ENCODE assay signal across 8 mouse cellular contexts in the genomic region with DNA sequence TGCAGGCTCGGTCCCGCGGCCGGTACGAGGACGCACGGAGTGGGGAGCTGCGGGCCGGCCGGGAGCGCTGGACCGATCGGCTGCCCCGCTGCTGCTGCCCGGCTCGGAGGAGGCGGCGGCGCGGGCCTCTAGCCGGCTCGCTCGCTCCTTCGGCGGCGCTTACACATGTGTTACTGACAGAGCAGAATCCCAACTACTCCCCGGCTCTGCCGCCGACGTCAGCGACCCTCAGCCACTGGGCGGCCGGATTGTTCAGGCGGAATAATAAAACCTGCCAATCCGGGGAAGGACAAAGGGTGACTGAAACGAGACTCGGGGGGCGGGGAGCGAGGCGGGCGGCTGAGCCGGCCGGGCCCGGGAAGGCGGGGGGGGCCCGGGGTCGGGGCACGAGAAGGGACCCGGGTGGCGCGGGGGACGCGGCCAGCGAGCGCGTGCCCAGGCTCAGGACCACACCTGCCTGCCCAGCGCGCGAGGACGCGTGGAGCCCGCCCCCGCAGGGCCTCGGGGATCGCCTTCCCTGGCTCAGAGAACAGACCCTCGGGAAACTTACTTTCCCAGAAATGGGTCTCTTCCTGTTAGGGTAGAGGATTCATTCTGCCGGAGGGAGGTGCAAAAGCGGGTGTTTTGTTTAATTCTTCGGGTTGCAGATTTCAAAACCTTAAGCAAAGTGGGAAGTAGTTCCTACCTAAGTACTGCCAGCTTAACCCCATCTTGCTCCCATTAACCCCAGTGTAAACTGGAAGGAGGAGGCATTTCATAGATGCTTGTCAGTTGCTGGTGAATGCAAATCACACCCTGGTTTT. TPM values are rescaled to one million over a fixed set of nuclear protein-coding genes. Genes with fewer than 3 reads are reported as not detected.
DNase-seq lines count a peak whose midpoint lies in the region; ATAC-seq and TF ChIP-seq lines count a peak whose summit lies in the region.

No protein-coding gene starts in this region.

- no peaks in the 10 kb centered on the region for H3K36me3 ChIP-seq in embryonic facial prominence, embryonic 15.5 days
- H3K36me3 ChIP-seq in heart, embryonic 11.5 days (ENCODE audit: control insufficient read depth, insufficient read depth, low read length): no peaks in the 10 kb centered on the region
- no peaks in the 10 kb centered on the region for H3K36me3 ChIP-seq in kidney, embryonic 16.5 days (ENCODE audit: insufficient read depth, low read length)
- 0 out of 2 replicates have a peak, but pooled peaks cover 2% of the 10 kb centered on the region for H3K36me3 ChIP-seq in liver, adult 2 months (ENCODE audit: control insufficient read depth, insufficient read depth, low read length)

- under 1% methylated on average over 69 of the region's 69 CpGs for WGBS in bone marrow, adult 2 months
- under 1% methylated on average over 58 of the region's 69 CpGs for WGBS in embryonic facial prominence, embryonic 15.5 days
- under 1% methylated on average over 64 of the region's 69 CpGs for WGBS in heart, embryonic 11.5 days (ENCODE audit: insufficient replicate concordance)
- WGBS in kidney, embryonic 16.5 days: under 1% methylated on average over 60 of the region's 69 CpGs
- 1% methylated on average over 53 of the region's 69 CpGs for WGBS in liver, adult 2 months

- no peaks in the 10 kb centered on the region for H3K27me3 ChIP-seq in embryonic facial prominence, embryonic 15.5 days
- H3K27me3 ChIP-seq in heart, embryonic 11.5 days (ENCODE audit: control insufficient read depth, insufficient read depth, low read length): no peaks in the 10 kb centered on the region
- H3K27me3 ChIP-seq in kidney, embryonic 16.5 days (ENCODE audit: insufficient read depth, low read length): no peaks in the 10 kb centered on the region; the same call in 1 of the 2 replicates
- H3K27me3 ChIP-seq in liver, adult 2 months (ENCODE audit: control insufficient read depth, insufficient read depth, low read length): no peaks in the 10 kb centered on the region

- no peak for TF ChIP-seq CTCF in bone marrow, adult 2 months (IDR thresholded peaks at IDR 0.05; ENCODE audit: control insufficient read depth, insufficient read depth, low read length)
- no peak for TF ChIP-seq CTCF in liver, adult 2 months (IDR thresholded peaks at IDR 0.05; ENCODE audit: low read depth, low read length)

- H3K4me1 ChIP-seq in bone marrow, adult 2 months (ENCODE audit: control insufficient read depth, insufficient read depth, low read length): peaks cover 3% of the 10 kb centered on the region
- peaks cover 17% of the 10 kb centered on the region for H3K4me1 ChIP-seq in embryonic facial prominence, embryonic 15.5 days
- H3K4me1 ChIP-seq in heart, embryonic 11.5 days (ENCODE audit: control insufficient read depth, insufficient read depth, low read length): peaks cover 9% of the 10 kb centered on the region
- H3K4me1 ChIP-seq in kidney, embryonic 16.5 days (ENCODE audit: insufficient read depth, low read length): peaks cover 18% of the 10 kb centered on the region
- H3K4me1 ChIP-seq in liver, adult 2 months (ENCODE audit: control insufficient read depth, insufficient read depth, low read length): peaks cover 11% of the 10 kb centered on the region

- H3K79me2 ChIP-seq in liver, adult 2 months (ENCODE audit: control insufficient read depth, insufficient read depth, low read length): no peaks in the 10 kb centered on the region

- H3K27ac ChIP-seq in bone marrow, adult 2 months (ENCODE audit: control insufficient read depth, insufficient read depth, low read depth, low read length, poor library complexity): peak overlapping the region; percentile 99
- H3K27ac ChIP-seq in embryonic facial prominence, embryonic 15.5 days (replicated peaks): peak overlapping the region; percentile 99
- peak overlapping the region; percentile 99 for H3K27ac ChIP-seq in heart, embryonic 11.5 days (ENCODE audit: low read depth, low read length)
- peak overlapping the region; percentile 98 for H3K27ac ChIP-seq in kidney, embryonic 16.5 days (ENCODE audit: low read length)
- H3K27ac ChIP-seq in liver, adult 2 months (replicated peaks; ENCODE audit: insufficient read depth, low read depth, low read length): peak overlapping the region; percentile 62

- peak; percentile 93 for ATAC-seq in embryonic facial prominence, embryonic 15.5 days (ENCODE audit: insufficient number of reproducible peaks, low FRiP score, low TSS enrichment, low read depth)
- ATAC-seq in heart, embryonic 11.5 days (replicated peaks; ENCODE audit: insufficient number of reproducible peaks, low FRiP score, low TSS enrichment): peak; percentile 88
- peak; percentile 95 for ATAC-seq in kidney, embryonic 16.5 days (ENCODE audit: low FRiP score, low TSS enrichment)
- peak; percentile 75 for ATAC-seq in monocyte, adult 5-6 weeks (replicated peaks; ENCODE audit: insufficient number of reproducible peaks, low FRiP score, low TSS enrichment, poor library complexity, severe bottlenecking)

- H3K4me3 ChIP-seq in bone marrow, adult 2 months (replicated peaks; ENCODE audit: control insufficient read depth, low read depth, low read length): peak overlapping the region; percentile 79
- H3K4me3 ChIP-seq in embryonic facial prominence, embryonic 15.5 days (replicated peaks): peak overlapping the region; percentile 86
- peak overlapping the region; percentile 90 for H3K4me3 ChIP-seq in heart, embryonic 11.5 days (ENCODE audit: low read depth, low read length)
- H3K4me3 ChIP-seq in kidney, embryonic 16.5 days (ENCODE audit: low read length): peak overlapping the region; percentile 89
- peak overlapping the region; percentile 79 for H3K4me3 ChIP-seq in liver, adult 2 months (ENCODE audit: insufficient read depth, low read depth, low read length)

- H3K9me3 ChIP-seq in embryonic facial prominence, embryonic 15.5 days (replicated peaks): no peaks in the 10 kb centered on the region
- H3K9me3 ChIP-seq in heart, embryonic 11.5 days (replicated peaks; ENCODE audit: control insufficient read depth, low read length): no peaks in the 10 kb centered on the region
- H3K9me3 ChIP-seq in kidney, embryonic 16.5 days (ENCODE audit: low read length): no peaks in the 10 kb centered on the region

- DNase-seq in A20 (ENCODE audit: low read depth, low spot score): peak; percentile 96
- DNase-seq in liver, adult 2 months (ENCODE audit: extremely low read depth, low read depth, low spot score): peak; percentile 82
- DNase-seq in spleen, postnatal 36 days (ENCODE audit: low spot score in 2 of 2): peak; percentile 94

- peak; percentile 44; the same call in 1 of the 2 replicates for TF ChIP-seq POLR2A in bone marrow, adult 2 months (IDR thresholded peaks at IDR 0.05; ENCODE audit: borderline replicate concordance, control insufficient read depth, low read depth, low read length)
- peak; percentile 77; the same call in 1 of the 2 replicates for TF ChIP-seq POLR2A in liver, adult 2 months (IDR thresholded peaks at IDR 0.05; ENCODE audit: extremely low read depth, insufficient read depth, low read length)

- H3K4me2 ChIP-seq in embryonic facial prominence, embryonic 15.5 days (replicated peaks): peak overlapping the region; percentile 74
- H3K4me2 ChIP-seq in heart, embryonic 11.5 days: peak overlapping the region; percentile 99
- H3K4me2 ChIP-seq in kidney, embryonic 16.5 days (replicated peaks; ENCODE audit: low read depth, low read length): peak overlapping the region; percentile 94

- H3K9ac ChIP-seq in embryonic facial prominence, embryonic 15.5 days: peak overlapping the region; percentile 90
- H3K9ac ChIP-seq in heart, embryonic 11.5 days (ENCODE audit: low read depth, low read length): peak overlapping the region; percentile 97
- H3K9ac ChIP-seq in kidney, embryonic 16.5 days (replicated peaks; ENCODE audit: low read length): peak overlapping the region; percentile 95
- H3K9ac ChIP-seq in liver, adult 2 months (ENCODE audit: low read depth, low read length): peak overlapping the region; percentile 92

RNA-seq across cellular contexts. Expression of a gene that starts 0.5 kb away (rescaled TPM):
- 54.7 and 73.1 TPM in 2 replicates for polyA plus RNA-seq in bone marrow, adult 2 months (2011; ENCODE audit: insufficient read depth, insufficient read length, low replicate concordance, missing spikeins)
- polyA plus RNA-seq in embryonic facial prominence, embryonic 15.5 days (2015; fragmentation: Nextera tagmentation; extraction: Ambion mirVana): 102 and 105 TPM in 2 replicates
- polyA plus RNA-seq in heart, embryonic 11.5 days (2014; fragmentation: Nextera tagmentation; extraction: Ambion mirVana): 53.4 and 54.4 TPM in 2 replicates
- 61.6 and 62.7 TPM in 2 replicates for polyA plus RNA-seq in kidney, embryonic 16.5 days (2015; fragmentation: Nextera tagmentation; extraction: Ambion mirVana)
- total RNA-seq in liver, adult 2 months (2014; rRNA removed): 4.4 and 6.6 TPM in 2 replicates
- polyA plus RNA-seq in liver, adult 2 months (2012; rRNA removed): 13.3 and 17.3 TPM in 2 replicates
- total RNA-seq in monocyte, adult 5-6 weeks (2017): 65.3 to 118 TPM (median 104 TPM) in 3 replicates

Comparison
In these comparisons a context has a peak if more than half of its experiments do, and no peak if none do; other contexts are left out.
1. Peak in every context shown above with its lines: DNase-seq, ATAC-seq, H3K4me3 ChIP-seq and H3K27ac ChIP-seq.